23 mouse cellular contexts compared by ENCODE assay signal in the genomic region with DNA sequence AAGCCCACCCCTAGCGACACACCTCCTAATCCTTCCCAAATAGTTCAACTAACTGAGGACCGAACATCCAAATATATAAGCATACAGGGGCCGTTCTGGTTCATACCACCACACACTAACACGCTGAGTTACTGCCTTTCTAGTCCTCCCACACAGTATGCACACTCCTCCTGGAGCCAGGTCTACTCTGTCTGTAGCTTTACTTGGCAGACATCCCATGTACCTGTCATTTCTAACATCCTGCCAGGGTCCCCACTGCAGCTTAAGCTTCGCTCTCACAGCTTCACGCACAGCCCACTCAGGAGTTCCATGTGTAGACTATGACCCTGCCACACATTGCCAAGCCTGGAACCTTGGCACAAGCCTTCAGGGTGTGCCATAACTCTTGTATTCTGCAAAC.
A peak's percentile ranks its signal among the peaks of the same experiment; 100 is the strongest.
DNase-seq lines count a peak whose midpoint lies in the region; ATAC-seq lines count a peak whose summit lies in the region.
"Had no signal": no experiment of that assay in that cellular context is flagged by ENCODE, and none has a peak within 500 bp of the region (broad histone marks: within the 10 kb centered on the region; RNA-seq: fewer than 3 reads in every experiment).

No protein-coding gene starts in this region.

- no peak overlapping the region for H3K4me3 ChIP-seq in heart, embryonic 15.5 days
- no peak overlapping the region for H3K4me3 ChIP-seq in heart, embryonic 11.5 days (ENCODE audit: low read depth, low read length)
- H3K4me3 ChIP-seq in kidney, embryonic 15.5 days (replicated peaks): no peak overlapping the region
- H3K4me3 ChIP-seq: forebrain, embryonic 10.5 days; forebrain, embryonic 13.5 days; heart, embryonic 12.5 days had no signal

- H3K36me3 ChIP-seq in heart, embryonic 15.5 days: no peaks in the 10 kb centered on the region
- H3K36me3 ChIP-seq in heart, embryonic 11.5 days (ENCODE audit: control insufficient read depth, insufficient read depth, low read length): no peaks in the 10 kb centered on the region
- H3K36me3 ChIP-seq in kidney, embryonic 15.5 days: no peaks in the 10 kb centered on the region
- H3K36me3 ChIP-seq: forebrain, embryonic 10.5 days; heart, embryonic 12.5 days had no signal

- WGBS in heart, embryonic 15.5 days: 74% methylated on average over 6 of the region's 6 CpGs
- 85% methylated on average over 6 of the region's 6 CpGs for WGBS in heart, embryonic 11.5 days (ENCODE audit: insufficient replicate concordance)
- WGBS in kidney, embryonic 15.5 days: 82% methylated on average over 6 of the region's 6 CpGs

- peak; percentile 50; the same call in 1 of the 2 replicates for ATAC-seq in frontal cortex, adult (ENCODE audit: low TSS enrichment)
- ATAC-seq in heart, embryonic 15.5 days (replicated peaks; ENCODE audit: insufficient number of reproducible peaks, insufficient read depth, low FRiP score, low read depth): no peak
- no peak for ATAC-seq in heart, embryonic 11.5 days (replicated peaks; ENCODE audit: insufficient number of reproducible peaks, low FRiP score, low TSS enrichment)
- ATAC-seq in kidney, embryonic 15.5 days (replicated peaks; ENCODE audit: low FRiP score): no peak
- ATAC-seq: activated CD4-positive, CD25-positive, alpha-beta regulatory T cell, adult 4 months; forebrain, embryonic 13.5 days; forebrain, embryonic 16.5 days; hindbrain, postnatal 0 days; inflammation-experienced regulatory T-cells, adult 6 months; intestine, embryonic 16.5 days had no signal

- H3K9me3 ChIP-seq in heart, embryonic 15.5 days (replicated peaks): no peaks in the 10 kb centered on the region
- no peaks in the 10 kb centered on the region for H3K9me3 ChIP-seq in heart, embryonic 11.5 days (replicated peaks; ENCODE audit: control insufficient read depth, low read length)
- H3K9me3 ChIP-seq in kidney, embryonic 15.5 days (replicated peaks): no peaks in the 10 kb centered on the region
- H3K9me3 ChIP-seq: forebrain, embryonic 10.5 days; forebrain, embryonic 13.5 days; heart, embryonic 12.5 days had no signal

- H3K4me1 ChIP-seq in heart, embryonic 15.5 days (replicated peaks): peaks cover 19% of the 10 kb centered on the region
- peaks cover 13% of the 10 kb centered on the region for H3K4me1 ChIP-seq in heart, embryonic 11.5 days (ENCODE audit: control insufficient read depth, insufficient read depth, low read length)
- H3K4me1 ChIP-seq in kidney, embryonic 15.5 days: no peaks in the 10 kb centered on the region

- no peak overlapping the region for H3K9ac ChIP-seq in heart, embryonic 15.5 days
- H3K9ac ChIP-seq in heart, embryonic 11.5 days (ENCODE audit: low read depth, low read length): no peak overlapping the region
- no peak overlapping the region for H3K9ac ChIP-seq in kidney, embryonic 15.5 days
- H3K9ac ChIP-seq: forebrain, embryonic 13.5 days; heart, embryonic 12.5 days; hindbrain, embryonic 14.5 days had no signal

- H3K27me3 ChIP-seq in heart, embryonic 15.5 days: no peaks in the 10 kb centered on the region
- no peaks in the 10 kb centered on the region for H3K27me3 ChIP-seq in heart, embryonic 11.5 days (ENCODE audit: control insufficient read depth, insufficient read depth, low read length)
- H3K27me3 ChIP-seq in kidney, embryonic 15.5 days: no peaks in the 10 kb centered on the region
- H3K27me3 ChIP-seq: forebrain, embryonic 13.5 days; heart, embryonic 12.5 days had no signal

- H3K27ac ChIP-seq in heart, embryonic 15.5 days: peak overlapping the region; percentile 5; the same call in 1 of the 2 replicates
- no peak overlapping the region for H3K27ac ChIP-seq in heart, embryonic 11.5 days (ENCODE audit: low read depth, low read length)
- H3K27ac ChIP-seq in kidney, embryonic 15.5 days: no peak overlapping the region
- H3K27ac ChIP-seq: forebrain, embryonic 10.5 days; forebrain, embryonic 13.5 days; hindbrain, embryonic 14.5 days; hindbrain, postnatal 0 days had no signal

- no peak overlapping the region for H3K4me2 ChIP-seq in heart, embryonic 15.5 days
- no peak overlapping the region for H3K4me2 ChIP-seq in heart, embryonic 11.5 days
- H3K4me2 ChIP-seq in kidney, embryonic 15.5 days: no peak overlapping the region
- H3K4me2 ChIP-seq: forebrain, embryonic 13.5 days; heart, embryonic 12.5 days; hindbrain, embryonic 14.5 days had no signal

- no peak for DNase-seq in frontal cortex, postnatal 25 days (ENCODE audit: low spot score in 2 of 2)
- peak; percentile 10 for DNase-seq in kidney, adult 18-20 months
- DNase-seq in brain, adult 2 months (ENCODE audit: low read depth, low spot score): peak; percentile 58
- DNase-seq: adrenal gland, adult 8-10 months; adrenal gland, postnatal 25 days; cerebellum, adult 18-20 months; cerebellum, adult 9-10 months; cerebellum, postnatal 14 days; gastrocnemius, postnatal 25 days; heart, postnatal 36 days had no signal

Comparison
In these comparisons a context has a peak if more than half of its experiments do, and no peak if none do; other contexts are left out.
1. DNase-seq: peak in kidney, adult 18-20 months (single experiment) and brain, adult 2 months (single experiment); none in frontal cortex, postnatal 25 days (0 of 2).